Mouse (Mus musculus) embryo, embryonic 10 days (tissue): ENCODE measurements around the gene Marcks.
"Not testable (repeated sequence)": the region's sequence is repeated elsewhere in the genome, so short reads cannot be mapped to it uniquely, and the experiment has no call there.

Experiments used
- DNase-seq: peaks from one replicate; pipeline ENCODE4 v3.0.0-alpha.2; 2015; ENCODE audit warnings: low spot score

Gene Marcks

GRCm38 (mm10) chr10:37135951-37136751, 2.6 kb downstream of the Marcks start:
- peak; percentile 21 for DNase-seq

- no peak for DNase-seq
Observed at GRCm38 (mm10) chr10:37133876-37134708, 4.6 kb downstream of the Marcks start.

GRCm38 (mm10) chr10:37132671-37133070, 6.0 kb downstream of the Marcks start:
- peak; percentile 42 for DNase-seq

- DNase-seq: no peak
Observed at GRCm38 (mm10) chr10:37129652-37130051, 9.1 kb downstream of the Marcks start.

- no peak for DNase-seq
Observed at GRCm38 (mm10) chr10:37115329-37115728, 23.4 kb downstream of the Marcks start.

- no peak for DNase-seq
Observed at GRCm38 (mm10) chr10:37112812-37113211, 25.9 kb downstream of the Marcks start.

GRCm38 (mm10) chr10:37112362-37112761, 26.4 kb downstream of the Marcks start:
- peak; percentile 18 for DNase-seq

- DNase-seq: no peak
Observed at GRCm38 (mm10) chr10:37111432-37111831, 27.3 kb downstream of the Marcks start.

GRCm38 (mm10) chr10:37106871-37107627, 31.7 kb downstream of the Marcks start:
- no peak for DNase-seq

- no peak for DNase-seq
Observed at GRCm38 (mm10) chr10:37106303-37106702, 32.4 kb downstream of the Marcks start.

- no peak for DNase-seq
Observed at GRCm38 (mm10) chr10:37102227-37103080, 36.3 kb downstream of the Marcks start.

- no peak for DNase-seq
Observed at GRCm38 (mm10) chr10:37101733-37102132, 37.0 kb downstream of the Marcks start.

- DNase-seq: no peak
Observed at GRCm38 (mm10) chr10:37096529-37096928, 42.2 kb downstream of the Marcks start.

- DNase-seq: peak; percentile 12
Observed at GRCm38 (mm10) chr10:37095803-37096202, 42.9 kb downstream of the Marcks start.

GRCm38 (mm10) chr10:37093306-37093705, 45.4 kb downstream of the Marcks start:
- no peak for DNase-seq

GRCm38 (mm10) chr10:37090411-37090810, 48.3 kb downstream of the Marcks start:
- DNase-seq: no peak

- not testable (repeated sequence) for DNase-seq
Observed at GRCm38 (mm10) chr10:37084071-37084470, 54.6 kb downstream of the Marcks start.
